Mouse (Mus musculus) liver, embryonic 18 days (tissue): ENCODE data around the gene Slc4a11. TPM values are rescaled to one million over a fixed set of nuclear protein-coding genes. Genes with fewer than 3 reads are reported as not detected.

Experiments
- polyA plus RNA-seq: library from polyadenylated mRNA; depleted of rRNA; stranded (reverse); fragments of >200 nt; gene quantifications from 2 replicates; pipeline ENCODE4 v1.2.3, GENCODE M21; 2012; rRNA removed

Gene Slc4a11
- polyA plus RNA-seq, result 0.10 and 0.15 TPM in 2 replicates

GRCm38 (mm10) chr2:130697153-130697810, at the start of gene Slc4a11:
TSS of gene Slc4a11 (minus strand) at chr2:130697519.

DNA sequence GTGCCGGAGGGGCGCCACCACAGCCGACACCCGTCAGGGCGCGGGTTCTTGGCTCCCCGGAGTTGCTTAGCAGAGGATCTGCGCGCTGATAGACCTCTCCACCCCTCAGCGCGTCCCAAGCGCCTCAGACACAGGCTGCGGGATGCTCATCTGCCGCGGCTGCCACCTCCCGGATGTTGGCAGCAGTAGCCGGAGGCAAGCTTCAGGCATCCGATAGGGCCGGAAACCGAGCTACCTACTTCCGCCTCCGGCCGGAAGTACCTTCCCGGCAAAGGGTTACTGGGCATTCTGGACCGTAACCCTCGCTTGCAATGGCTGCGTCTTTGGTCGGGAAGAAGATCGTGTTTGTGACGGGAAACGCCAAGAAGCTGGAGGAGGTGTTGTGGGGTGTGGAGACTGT, 29.8 kb downstream of the Slc4a11 start, which contains the start of gene Itpa:
TSS of gene Itpa (plus strand) at position 52 of the 400 bp plus-strand sequence.

GRCm38 (mm10) chr2:130664102-130664701, 33.1 kb downstream of the Slc4a11 start, which contains the start of gene Ddrgk1:
TSS of gene Ddrgk1 (minus strand) at chr2:130664659.

DNA sequence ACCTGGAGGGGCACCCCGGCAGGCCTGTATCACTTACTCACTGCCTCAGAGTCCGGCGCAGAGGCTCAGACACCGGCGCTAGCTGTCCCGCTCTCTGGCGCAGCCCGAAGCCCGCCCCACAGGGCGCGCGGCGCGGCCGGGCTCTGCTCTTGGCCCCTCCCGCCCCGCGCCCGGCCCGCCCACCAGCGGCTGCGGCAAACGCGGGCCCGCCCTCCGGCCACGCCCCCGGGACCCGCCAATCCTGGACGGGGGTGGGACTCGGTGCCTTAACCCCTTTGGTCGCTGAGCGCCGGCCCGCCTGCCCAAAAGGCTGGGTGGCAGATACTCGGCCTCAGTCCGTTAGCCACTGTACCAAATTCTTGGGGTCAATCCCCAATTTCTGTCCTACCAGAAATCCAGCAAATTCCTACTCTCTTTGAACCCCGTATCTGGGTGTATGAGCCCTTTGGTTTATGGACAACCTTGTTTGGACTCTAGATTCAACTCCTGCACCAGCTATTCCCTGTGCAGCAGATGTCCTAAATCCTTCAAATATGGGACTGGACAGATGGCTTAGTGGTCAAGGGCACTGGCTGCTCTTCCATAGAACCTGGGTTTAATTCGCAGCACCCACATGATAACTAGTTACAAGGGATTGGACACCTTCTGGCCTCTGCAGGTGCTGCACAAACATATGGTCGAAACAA, 54.5 kb downstream of the Slc4a11 start, which contains the start of gene Lzts3:
TSS of gene Lzts3 (minus strand) at position 120 of the 686 bp plus-strand sequence.

Other genes starting within 250 kb of the Slc4a11 start
- 19.0 and 19.6 TPM in 2 replicates for gene Ptpra, start 247.2 kb downstream of the Slc4a11 start, polyA plus RNA-seq
- gene Mrps26, start 133.8 kb downstream of the Slc4a11 start, polyA plus RNA-seq, result 19.6 and 20.9 TPM in 2 replicates
- not detected in 2 replicates for gene Oxt, start 121.3 kb downstream of the Slc4a11 start, polyA plus RNA-seq
- gene Avp, start 115.0 kb downstream of the Slc4a11 start, polyA plus RNA-seq, result not detected in 2 replicates
- 3.1 and 3.3 TPM in 2 replicates for gene Fastkd5, start 67.5 kb downstream of the Slc4a11 start, polyA plus RNA-seq
- 2.2 and 2.4 TPM in 2 replicates for gene Ubox5, start 67.5 kb downstream of the Slc4a11 start, polyA plus RNA-seq
- gene Lzts3, start 54.7 kb downstream of the Slc4a11 start, polyA plus RNA-seq, result 4.8 and 5.6 TPM in 2 replicates
- 41.7 and 44.2 TPM in 2 replicates for gene Ddrgk1, start 32.9 kb downstream of the Slc4a11 start, polyA plus RNA-seq
- gene Itpa, start 29.9 kb downstream of the Slc4a11 start, polyA plus RNA-seq, result 23.8 and 24.5 TPM in 2 replicates
- 6.8 and 7.3 TPM in 2 replicates for gene 4930402H24Rik, start 208.9 kb upstream of the Slc4a11 start, polyA plus RNA-seq
- 10.8 and 11.2 TPM in 2 replicates for gene Atrn, start 209.0 kb upstream of the Slc4a11 start, polyA plus RNA-seq